Mouse (Mus musculus) hindlimb bud, embryonic 11.5 days (tissue): ENCODE results near the gene Gm14190.
"Not testable (repeated sequence)": the region's sequence is repeated elsewhere in the genome, so short reads cannot be mapped to it uniquely, and the experiment has no call there.

Experiments used
- DNase-seq: peaks from one replicate; pipeline ENCODE4 v3.0.0-alpha.2; 2012; ENCODE audit warnings: low read depth, low spot score; ENCODE audit errors: extremely low spot score

The Gm14190 gene

DNA sequence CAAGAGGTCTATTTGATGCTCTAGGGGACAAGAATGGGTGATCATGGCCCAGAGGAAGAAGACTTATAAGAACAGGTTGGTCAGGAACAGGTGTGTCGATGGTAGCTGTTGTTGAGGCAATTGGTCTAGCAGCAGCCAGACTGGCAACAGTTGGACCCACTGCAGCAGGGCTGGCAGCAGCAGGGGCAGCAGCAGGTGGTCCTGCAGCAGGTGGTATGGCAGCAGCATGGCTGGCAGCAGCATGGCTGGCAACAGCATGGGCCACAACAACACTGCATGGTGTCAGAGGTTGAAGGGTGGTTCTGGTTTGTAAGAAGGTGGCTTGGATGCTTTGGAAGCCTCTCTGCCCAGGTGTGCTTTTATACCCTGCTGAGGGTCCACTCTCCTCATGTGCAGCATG is at the start of gene Gm14190:
TSS of gene Gm14190 (minus strand) at position 278 of the 400 bp plus-strand sequence.
- DNase-seq, result no peak

DNA sequence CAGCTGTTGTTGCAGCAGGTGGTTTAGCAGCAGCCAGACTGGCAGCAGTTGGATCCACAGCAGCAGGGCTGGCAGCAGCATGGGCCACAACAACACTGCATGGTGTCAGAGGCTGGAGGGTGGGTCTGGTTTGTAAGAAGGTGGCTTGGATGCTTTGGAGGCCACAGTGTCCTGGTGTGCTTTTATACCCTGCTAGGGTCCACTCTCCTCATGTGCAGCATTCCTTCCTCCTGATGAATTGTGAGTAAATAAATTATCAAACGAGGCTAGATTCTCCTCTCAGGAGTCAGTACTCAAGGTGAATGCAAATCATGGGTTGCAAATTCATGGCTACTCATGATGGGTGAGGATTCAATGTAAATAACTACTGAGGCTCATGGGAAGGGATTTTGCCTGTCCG is 43.6 kb upstream of the Gm14190 start, which contains the start of gene Gm14180:
TSS of gene Gm14180 (minus strand) at position 101 of the 400 bp plus-strand sequence.
- DNase-seq, result no peak

DNA sequence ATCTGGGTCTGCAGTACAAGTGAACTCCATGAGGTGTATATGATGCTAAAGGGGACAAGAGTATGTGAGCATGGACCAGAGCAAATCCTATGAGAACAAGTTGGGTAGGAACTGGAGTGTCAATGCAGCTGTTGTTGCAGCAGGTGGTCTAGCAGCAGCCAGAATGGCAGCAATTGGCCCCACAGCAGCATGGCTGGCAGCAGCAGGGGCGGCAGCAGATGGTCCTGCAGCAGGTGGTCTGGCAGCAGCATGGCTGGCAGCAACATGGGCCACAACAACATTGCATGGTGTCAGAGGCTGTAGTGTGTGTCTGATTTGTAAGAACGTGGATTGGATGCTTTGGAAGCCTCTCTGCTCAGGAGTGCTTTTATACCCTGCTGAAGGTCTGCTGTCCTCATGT is 33.5 kb upstream of the Gm14190 start:
- DNase-seq, result no peak

DNA sequence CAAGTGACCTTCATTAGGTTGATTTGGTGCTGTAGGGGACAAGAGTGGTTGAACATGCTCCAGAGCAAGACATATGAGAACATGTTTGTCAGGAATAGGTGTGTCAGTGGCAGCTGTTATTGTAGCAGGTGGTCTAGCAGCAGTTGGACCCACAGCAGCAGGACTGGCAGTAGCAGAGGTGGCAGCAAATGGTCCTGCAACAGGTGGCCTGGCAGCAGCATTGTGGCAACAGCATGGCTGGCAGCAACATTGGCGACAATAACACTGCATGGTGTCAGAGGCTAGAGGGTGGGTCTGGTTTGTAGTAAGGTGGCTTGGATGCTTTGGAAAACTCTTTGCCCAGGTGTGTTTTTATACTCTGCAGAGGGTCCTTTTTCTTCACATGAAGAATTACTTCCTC is 28.2 kb upstream of the Gm14190 start:
- DNase-seq, result no peak

DNA sequence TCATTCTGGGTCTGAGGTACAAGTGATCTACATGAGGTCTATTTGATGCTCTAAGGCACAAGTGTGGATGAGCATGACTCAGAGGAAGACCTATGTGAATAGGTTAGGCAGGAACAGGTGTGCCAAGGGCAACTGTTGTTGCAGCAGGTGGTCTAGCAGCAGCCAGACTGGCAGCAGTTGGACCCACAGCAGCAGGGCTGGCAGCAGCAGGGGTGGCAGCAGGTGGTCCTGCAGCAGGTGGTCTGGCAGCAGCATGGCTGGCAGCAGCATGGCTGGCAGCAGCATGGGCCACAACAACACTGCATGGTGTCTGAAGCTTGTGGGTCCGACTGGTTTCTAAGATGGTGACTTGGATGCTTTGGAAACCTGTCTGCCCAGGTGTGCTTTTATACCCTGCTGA is 5.3 kb downstream of the Gm14190 start:
- not testable (repeated sequence) for DNase-seq

DNA sequence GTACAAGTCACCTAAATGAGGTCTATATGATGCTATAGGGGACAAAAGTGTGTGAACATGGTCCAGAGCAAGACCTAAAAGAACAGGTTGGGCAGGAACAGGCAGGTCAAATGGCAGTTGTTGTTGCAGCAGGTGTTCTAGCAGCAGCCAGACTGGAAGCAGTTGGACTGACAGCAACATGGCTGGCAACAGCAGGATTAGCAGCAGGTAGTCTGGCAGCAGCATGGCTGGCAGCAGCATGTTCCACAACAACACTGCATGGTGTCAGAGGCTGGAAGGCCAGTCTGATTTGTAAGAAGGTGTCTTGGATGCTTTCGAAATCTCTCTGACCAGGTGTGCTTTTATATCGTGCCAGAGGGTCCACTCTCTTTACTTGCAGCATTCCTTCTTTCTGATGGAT is 7.1 kb downstream of the Gm14190 start:
- DNase-seq, result no peak

DNA sequence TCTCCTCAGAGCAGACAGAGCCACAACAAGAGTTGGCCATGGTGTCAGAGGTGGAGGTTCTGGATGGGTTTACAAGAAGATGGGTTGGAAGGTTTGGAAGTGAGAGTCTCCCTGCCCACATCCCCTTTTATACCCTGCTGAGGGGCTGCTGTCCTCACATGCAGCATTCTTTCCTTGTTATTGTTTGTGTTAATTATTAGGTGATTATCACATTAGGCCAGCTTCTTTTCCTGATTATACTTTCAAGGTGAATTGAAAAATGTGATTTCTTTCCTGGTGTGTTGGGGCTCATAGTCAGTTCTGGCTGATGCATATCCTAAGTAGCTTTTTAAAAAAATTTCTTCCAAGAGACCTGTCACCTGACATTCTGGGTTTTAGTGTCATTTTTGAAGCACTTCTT is 24.7 kb downstream of the Gm14190 start, which contains the start of gene Krtap4-6:
TSS of gene Krtap4-6 (minus strand) at position 101 of the 400 bp plus-strand sequence.
- DNase-seq, result no peak

DNA sequence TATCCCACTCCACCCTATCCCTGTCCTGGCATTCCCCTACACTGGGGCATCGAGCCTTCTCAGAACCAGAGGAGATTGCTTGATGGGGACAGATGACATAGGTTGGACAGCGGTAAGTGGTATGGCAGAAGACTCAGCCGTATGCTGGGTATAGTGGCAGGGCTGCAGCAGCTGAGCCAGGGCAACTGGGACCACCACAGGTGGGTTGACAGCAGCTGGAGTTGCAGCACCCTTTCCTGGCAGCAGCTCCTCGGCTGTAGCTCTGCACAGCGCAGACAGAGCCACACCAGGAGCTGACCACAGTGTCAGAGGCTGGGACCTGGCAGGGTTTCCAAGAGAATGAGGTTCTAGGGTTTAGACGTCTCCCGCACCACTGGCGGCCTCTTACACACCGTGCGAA is 27.7 kb downstream of the Gm14190 start:
- no peak for DNase-seq

DNA sequence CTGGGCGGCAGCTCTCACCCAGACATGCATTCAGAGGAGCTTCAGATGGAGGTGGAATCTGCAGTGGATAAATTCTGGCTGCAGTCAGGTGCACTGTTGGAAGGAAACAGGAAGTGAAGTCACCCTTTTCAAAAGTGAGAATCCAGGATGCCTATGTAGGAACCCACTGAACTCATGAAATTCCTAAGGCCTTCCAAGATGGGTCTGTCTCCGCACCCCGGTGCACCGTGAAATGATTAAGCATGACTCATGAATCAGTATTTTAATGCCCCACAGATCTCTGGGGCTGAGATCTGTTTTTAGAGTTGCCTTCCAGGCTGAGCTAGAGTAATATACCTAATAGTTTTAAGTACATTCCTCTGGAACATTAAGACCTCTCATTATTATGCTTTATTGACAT is 31.3 kb downstream of the Gm14190 start:
- no peak for DNase-seq

DNA sequence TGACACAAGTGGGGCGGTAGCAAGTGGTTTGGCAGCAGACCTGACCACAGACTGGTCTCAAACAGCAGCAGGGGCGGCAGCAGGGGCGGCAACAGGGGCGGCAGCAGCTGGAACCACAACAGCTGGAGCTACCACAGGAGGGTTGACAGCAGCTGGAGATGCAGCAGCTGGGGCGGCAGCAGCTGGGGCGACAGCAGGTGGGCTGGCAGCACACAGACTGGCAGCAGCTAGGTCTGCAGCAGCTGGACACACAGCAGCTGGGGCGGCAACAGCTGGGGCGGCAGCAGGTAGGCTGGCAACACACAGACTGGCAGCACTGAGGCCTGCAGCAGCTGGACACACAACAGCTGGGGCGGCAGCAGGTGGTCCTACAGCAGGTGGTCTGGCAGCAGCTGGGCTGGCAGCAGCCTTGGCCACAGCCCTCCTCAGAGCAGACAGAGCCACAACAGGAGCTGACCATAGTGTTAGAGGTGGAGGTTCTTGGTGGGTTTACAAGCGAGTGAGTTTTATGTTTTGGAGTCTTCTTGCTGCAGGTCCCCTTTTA is 32.0 kb downstream of the Gm14190 start, which contains the start of gene Gm11563:
TSS of gene Gm11563 (minus strand) at position 494 of the 544 bp plus-strand sequence.
- DNase-seq, result not testable (repeated sequence)

DNA sequence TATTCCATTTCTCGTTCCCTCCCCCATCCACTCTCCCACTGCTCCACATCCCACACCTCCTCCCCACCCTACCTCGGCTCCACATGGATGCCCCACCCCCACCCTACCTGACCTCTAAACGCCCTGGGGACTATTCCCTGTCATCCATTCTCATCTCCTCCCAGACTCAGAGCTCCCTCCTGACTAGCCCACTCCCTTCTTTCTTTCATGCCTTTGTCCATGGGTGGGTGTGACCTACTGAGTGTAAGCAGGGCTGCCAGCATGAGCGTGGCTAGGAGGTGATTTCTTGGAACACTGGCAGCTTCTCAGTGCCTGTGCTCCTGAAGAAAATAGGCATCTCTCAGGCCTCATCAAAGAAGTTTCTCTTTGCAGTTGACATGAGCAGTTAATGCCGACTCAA is 33.5 kb downstream of the Gm14190 start:
- DNase-seq, result no peak

DNA sequence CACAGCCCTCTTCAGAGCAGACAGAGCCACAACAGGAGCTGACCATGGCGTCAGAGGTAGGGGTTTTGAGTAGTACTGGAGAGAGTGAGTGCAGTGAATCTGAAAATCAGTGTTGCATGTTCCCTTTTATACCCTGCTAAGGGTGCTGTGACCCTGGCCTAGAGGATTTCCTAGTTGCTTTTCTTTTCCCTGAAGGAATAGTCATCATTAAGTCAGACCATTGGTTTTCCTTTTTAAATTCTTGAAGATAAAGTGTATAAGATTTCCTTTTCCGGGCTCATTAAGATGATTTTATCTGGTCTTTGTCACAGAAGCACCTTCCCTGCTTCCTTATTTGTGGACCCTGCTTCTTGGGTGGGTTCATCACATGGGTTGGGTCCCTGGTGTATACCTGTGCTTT is 40.4 kb downstream of the Gm14190 start, which contains the start of gene Gm11555:
TSS of gene Gm11555 (minus strand) at position 101 of the 400 bp plus-strand sequence.
- DNase-seq, result no peak

DNA sequence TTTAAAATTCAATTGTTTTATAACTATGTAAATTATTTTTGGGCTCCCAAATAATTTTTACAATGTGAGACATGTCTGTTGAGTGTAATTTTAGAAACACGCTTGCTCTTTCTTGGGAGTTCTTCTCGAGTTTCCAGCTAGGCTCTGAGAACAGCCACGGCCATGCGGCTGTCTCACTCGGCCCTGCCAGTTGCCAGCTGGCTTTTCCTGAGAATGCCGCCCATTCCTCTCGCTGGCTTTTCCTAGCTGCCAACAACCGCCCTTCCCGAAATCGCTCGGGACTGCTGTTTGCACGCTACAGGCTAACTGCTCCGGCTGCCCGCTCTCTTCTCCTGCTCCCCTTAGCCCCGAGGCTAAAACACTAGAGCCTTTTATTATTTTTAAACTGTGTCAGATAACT is 44.1 kb downstream of the Gm14190 start:
- no peak for DNase-seq

DNA sequence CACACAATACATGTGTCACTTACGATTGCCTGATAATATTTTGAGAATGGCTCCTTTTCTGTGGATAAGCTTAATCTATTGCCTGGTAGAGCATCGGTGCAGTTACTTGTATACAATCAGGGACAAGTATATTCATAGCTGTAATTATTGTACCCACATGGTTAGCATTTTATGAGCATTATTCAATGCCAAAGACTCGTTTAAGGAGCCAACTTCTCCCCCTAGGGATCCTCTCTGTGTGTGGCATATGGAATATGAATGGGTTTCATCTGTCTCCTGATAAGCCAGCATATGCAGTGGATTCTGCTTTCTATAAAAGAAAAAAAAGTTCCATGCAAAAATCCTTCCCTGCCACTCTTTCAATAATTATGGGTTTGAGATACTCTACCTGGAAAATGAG is 46.2 kb downstream of the Gm14190 start:
- DNase-seq, result no peak

DNA sequence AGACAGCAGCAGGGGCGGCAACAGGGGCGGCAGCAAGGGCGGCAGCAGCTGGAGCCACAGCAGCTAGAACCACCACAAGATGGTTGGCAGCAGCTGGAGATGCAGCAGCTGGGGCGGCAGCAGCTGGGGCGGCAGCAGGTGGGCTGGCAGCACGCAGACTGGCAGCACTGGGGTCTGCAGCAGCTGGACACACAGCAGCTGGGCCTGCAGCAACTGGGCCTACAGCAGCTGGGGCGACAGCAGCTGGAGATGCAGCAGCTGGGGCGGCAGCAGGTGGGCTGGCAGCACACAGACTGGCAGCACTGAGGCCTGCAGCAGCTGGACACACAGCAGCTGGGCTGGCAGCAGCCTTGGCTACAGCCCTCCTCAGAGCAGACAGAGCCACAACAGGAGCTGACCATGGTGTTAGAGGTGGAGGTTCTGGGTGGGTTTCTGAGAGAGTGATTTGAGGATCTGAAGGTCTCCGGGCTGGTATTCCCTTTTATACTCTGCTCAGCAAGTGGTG is 46.9 kb downstream of the Gm14190 start, which contains the start of gene Krtap4-7:
TSS of gene Krtap4-7 (minus strand) at position 455 of the 505 bp plus-strand sequence.
- DNase-seq, result not testable (repeated sequence)

DNA sequence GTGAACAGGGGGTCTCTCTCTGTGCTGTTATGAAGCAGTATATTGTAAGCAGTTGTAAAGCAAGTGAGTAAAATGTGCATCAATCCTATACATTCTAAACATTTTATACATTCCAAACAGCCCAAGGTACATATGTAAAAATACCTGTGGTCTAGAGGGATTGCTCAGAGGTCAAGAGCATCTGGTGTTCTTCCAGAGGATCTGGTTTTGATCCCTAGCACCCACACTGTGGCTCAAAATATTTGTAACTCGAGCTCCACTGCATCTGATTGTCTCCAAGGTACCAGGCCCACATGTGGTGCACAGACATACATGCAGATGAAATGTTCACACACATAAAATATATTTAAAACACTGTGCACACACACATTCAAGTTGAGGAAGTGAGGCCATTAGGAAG is 49.6 kb downstream of the Gm14190 start:
- DNase-seq, result no peak
